Mouse (Mus musculus): ENCODE data around the gene Scd3. TPM values are rescaled to one million over a fixed set of nuclear protein-coding genes. Genes with fewer than 3 reads are reported as not detected.
"Not testable (repeated sequence)": the region's sequence is repeated elsewhere in the genome, so short reads cannot be mapped to it uniquely, and the experiment has no call there.

The Scd3 gene
- total RNA-seq, 2 experiments from 2014 or later = not detected

DNA sequence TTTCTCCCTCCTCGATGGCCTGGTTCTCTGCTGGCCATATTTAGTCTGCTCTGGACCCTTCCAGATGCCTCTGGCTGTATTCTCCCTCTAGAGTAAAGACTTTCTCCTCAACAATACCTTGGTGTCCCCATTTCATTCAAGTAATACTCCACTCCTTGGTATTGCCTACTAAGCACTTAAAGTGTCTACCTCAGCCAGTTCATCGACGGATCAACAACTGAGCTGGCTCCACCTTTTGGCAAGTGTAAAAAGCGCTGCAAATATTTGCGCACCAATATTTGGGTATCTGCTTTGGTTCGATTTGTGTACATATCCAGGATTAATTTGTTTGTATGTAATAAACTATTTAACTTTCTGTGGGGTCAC is 63.4 kb downstream of the Scd3 start:
- intact Hi-C loops (cut with DNase I) = no loop called here
- no peak for DNase-seq

DNA sequence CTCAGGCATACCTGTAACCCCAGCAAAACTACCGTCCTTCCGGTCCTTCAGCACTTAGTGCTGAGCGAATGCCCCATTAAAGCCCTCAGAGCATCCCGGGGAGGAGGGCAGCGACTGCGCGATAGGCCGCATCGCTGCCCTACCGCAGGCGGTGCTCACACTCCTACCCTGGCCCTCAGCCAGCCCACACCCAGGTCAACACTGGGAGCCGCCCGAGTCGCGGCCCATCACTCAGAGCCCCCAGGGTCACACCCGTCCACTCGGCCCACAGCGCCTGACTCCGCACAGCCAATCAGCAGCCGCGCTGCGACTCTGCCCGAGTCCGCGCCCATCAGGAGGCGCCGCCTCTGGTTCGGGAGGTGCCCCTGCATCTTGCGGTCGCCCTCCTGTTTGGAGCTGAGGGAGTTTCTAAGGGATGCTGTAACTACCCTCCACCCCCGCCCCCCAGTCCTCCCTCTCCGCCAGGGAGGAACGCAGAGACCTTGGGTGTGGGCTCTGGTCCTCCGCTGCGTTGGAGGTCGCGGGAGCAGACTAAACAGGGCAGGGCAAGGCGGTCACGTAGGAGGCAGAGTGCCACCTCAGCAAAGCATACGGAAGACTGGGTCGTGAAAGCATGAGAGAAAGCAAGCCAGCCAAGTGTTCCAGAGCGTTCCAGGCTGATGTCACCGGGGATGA is 63.9 kb downstream of the Scd3 start:
- intact Hi-C loops (cut with DNase I) = no loop called here
- DNase-seq = peak; percentile 77 to 86

DNA sequence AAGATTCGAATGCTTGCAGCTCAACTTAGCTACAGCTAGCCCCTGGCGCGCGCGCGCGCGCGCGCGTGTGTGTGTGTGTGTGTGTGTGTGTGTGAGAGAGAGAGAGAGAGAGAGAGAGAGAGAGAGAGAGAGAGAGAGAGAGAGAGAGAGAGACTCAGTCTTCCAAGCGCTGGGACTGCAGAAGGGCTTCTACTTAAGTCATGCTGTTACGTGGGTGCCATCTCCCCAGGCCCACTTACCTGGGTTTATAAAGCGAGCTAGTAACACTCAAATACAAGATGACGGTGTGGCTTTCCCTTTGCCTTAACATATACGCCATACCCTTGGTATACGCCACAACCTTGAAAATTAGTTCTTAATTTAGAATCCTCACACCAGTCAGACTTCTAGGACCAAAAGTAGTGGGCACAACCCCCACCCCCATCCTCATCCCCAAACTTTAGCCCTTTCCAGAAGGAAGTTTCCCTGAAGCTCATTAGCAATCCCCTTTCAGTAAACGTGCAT is 64.5 kb downstream of the Scd3 start:
- intact Hi-C loops (cut with DNase I) = no loop called here
- no peak for DNase-seq

DNA sequence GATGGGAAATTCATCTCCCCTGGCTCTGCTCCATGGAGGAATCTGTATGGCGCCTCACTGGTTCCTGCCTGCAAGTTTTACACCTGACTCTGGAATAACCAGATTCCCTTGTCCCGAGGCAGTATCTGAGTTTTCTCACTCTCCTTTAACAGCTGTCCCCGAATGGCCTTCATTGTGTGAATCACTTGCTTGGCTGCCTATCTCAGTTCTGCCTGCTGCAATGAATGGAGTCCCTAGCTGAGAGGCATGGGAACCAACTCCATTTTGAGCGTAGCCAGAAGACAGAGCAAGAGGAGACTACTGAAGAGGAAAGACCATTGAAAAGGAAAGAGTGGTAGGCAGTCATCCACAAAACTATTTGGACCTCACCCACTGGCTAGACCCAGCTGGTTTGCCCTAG is 70.6 kb downstream of the Scd3 start:
- DNase-seq = no peak
- intact Hi-C loops (cut with DNase I) = no loop called here

DNA sequence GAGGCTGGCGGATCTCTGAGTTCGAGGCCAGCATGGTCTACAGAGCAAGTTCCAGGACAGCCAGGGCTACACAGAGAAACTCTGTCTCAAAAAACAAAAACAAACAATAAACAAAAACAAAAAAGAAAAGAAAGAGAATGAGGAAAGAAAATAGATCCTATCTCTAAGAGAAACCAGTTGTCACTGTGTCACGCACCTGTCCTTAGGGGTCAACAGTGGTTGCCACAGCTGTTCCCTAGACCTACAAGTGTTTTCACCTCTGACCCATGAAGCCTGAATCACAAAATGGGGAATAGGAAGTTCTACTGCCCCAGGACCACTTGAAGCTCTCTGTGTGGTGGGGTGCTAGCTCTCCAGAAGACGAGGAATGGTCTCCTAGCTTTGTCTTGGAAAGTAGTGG is 71.4 kb downstream of the Scd3 start:
- intact Hi-C loops (cut with DNase I) = no loop called here
- no peak for DNase-seq

DNA sequence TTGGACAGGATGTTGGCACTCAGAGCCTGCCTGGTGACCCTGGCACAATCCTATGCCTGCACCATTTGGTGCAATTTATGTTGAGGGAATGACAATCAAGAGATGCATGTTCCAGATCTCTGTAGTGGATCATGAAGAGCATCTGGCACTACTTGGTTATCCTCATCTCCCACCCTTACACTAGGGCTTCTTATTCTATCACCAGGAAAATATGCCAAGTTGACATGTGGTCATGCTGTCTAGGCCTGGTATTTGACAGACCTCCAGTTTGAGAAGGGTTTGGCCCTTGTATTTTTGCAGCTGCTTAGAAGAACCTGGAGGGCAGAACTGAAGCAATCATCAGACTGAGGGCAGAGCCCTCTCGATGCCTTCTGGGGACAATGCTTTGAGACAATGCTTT is 72.3 kb downstream of the Scd3 start:
- no peak for DNase-seq
- intact Hi-C loops (cut with DNase I) = no loop called here

DNA sequence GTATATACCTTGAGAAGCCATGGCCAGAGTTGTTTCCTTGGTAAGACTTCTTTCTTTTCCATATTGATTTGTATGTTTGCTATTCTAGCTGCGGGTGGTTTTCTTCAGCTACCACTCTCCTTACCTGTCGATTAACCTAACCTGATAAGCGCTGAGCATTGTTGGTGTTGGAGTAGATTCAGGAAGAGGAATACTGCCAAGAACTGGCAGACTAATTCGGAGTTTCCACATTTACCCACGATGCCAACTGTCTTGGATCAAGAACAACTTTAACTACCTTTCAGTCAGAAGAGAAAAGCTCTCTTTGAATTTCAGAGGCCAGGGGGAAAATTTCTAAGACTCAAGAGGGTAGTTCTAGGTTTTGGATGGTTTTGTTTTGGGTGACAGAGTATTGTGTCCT is 73.8 kb downstream of the Scd3 start:
- DNase-seq = no peak
- intact Hi-C loops (cut with DNase I) = no loop called here

DNA sequence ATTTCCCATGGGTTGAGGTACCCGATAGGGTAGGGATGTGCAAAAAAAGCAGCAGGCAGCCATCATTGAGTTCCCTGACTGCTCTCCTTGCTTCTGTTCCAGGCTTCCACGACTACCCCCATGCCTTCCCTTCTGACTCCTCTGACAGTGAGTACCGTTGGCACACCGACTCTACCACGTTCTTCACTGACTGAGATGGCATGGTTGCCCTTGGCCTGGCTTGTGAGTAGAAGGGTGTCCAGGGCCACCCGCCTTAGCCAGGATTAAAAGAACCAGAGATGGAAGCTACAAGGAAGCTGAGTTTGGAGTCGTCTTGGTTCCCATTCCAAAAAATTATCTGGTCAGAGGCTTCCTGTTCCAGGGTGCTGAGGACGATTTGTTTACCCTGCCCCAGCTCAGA is 74.9 kb downstream of the Scd3 start:
- intact Hi-C loops (cut with DNase I) = no loop called here
- DNase-seq = no peak

DNA sequence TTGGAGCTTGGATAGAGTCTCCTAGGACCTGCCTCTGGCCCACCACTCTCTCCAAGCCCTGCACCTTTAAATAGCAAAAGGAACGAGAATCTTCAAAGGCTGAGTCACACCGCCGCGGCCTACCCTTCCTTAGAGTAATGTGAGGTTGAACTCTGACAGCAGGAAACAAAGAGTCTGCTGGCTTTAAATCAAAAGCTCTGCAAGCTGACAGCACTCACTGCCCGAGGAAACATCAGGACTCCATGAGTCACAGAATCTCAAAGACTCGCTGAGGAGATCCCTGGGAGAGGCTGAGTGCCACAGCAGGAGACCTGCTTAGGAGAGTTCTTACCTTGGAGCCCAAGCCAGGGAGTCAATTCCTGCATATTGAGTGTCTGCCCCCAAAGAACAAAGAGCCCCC is 77.7 kb downstream of the Scd3 start:
- intact Hi-C loops (cut with DNase I) = no loop called here
- DNase-seq = no peak

DNA sequence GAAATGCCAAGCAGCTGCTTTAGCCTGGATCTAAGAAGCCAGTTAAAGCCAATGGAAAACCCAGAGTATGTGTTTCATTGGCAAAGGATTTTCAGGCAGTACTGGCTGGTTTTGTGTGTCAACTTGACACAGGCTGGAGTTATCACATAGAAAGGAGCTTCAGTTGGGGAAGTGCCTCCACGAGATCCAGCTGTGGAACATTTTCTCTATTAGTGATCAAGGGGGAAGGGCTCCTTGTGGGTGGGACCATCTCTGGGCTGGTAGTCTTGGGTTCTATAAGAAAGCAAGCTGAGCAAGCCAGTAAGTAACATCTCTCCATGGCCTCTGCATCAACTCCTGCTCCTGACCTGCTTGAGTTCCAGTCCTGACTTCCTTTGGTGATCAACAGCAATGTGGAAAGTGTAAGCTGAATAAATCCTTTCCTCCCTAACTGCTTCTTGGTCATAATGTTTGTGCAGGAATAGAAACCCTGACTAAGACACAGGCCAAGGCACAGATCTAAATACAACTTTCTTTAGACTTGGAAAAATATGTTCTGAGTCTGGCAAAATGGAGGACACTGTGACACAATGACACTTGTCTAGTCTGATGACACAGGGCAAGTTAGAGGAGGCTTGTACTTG is 78.9 kb downstream of the Scd3 start:
- DNase-seq; intact Hi-C loops (cut with DNase I): not testable (repeated sequence)

DNA sequence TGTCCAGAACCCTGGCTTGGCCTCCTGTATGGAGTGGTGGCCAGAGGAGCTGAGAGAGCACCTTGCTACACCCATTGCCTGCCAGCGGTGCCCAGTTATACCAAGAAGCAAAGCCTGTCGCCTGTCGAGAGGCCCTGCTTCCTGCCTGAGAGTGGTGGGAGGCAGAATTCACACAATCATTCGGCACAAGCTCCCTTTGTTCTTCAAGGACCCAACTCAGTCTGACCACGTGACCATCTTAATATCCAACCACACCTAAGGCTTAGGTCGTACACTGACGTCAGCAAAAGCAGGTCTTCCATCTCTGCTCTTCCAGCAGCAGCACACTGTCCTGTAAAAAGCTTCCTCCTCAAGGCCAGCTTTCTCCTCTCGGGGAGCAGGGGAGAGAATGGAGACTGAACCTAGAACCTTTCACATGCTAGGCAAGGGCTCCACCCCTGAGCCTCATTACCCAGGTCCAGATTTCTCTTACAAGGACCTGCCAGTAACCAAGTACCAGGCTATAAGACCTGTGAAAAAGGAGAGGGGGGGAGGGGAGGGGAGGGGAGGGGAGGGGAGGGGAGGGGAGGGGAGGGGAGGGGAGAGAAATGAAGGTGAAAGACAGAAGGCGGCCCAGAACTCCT is 79.6 kb downstream of the Scd3 start:
- no peak for DNase-seq
- intact Hi-C loops (cut with DNase I) = no loop called here

DNA sequence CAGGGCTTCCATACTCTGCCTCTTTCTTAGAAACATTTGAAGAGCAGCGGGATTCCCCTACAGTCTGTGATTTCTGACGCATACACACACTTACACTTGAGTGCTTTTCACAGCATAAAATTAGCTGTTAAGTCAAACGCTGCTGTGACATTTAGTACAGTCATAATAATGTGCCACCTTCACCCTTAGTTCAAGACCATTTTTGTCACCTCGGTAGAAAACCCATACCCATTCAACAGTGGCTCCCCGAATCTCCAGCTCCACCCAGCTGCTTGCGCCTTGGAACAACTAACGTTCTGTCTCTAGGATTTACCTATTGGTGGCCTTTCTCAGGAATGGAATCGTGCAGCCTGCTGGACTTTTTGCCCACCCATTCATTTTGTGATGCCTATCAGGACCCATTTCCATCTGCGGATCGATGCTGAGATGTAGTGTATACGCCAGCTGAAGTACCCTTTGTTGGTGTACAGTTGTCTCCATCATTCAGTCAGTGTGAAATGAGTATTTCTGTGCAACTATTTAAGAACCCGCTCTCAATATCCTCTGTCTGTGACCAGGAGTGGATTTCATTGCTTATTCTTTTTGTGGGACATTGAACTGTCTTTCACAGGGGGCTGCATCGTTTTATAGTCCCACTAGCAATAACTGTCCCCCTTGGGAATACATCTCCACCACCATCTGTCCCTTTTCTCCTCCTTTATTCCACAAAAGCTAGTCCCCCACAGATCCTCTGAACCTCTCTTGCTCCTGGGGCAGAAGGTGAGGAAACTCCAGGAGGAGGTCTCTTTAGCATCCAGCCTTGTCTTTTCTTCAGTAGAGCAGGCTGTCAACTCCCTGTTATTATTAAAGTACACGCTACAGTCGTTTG is 80.3 kb downstream of the Scd3 start:
- intact Hi-C loops (cut with DNase I) = no loop called here
- no peak for DNase-seq

DNA sequence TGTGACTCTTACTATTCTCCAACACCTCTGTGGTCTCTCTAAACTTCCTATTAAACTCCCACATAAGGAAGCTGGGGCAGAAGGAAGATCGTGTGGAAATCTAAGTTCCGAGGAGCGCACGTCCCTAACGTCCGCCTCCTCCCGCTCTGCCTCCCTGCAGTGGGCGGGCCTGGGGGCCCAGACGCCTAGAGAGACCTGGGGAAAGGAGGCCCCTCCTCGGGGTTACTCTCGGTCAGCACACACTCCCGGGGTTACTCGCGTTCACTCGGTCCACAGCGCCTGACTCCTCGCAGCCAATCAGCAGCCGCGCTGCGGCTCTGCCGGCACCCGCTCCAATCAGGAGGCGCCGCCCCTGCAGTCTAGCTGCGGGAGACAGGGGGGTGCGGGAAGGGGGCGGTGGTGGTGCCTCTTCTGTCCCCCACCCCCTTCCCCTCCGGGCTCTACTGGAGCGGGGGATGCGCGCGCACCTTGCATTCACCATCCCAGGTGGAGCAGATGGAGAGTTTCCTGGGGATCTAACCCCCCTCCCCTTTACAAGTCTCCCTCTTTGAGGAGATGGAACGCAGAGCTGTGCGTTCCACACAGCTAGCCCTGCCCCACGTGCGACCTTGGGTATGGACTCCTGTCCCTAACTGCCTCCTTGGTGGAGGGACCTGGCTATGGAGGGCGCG is 81.1 kb downstream of the Scd3 start:
- DNase-seq = peak; percentile 73 to 76
- intact Hi-C loops (cut with DNase I) = no loop called here

DNA sequence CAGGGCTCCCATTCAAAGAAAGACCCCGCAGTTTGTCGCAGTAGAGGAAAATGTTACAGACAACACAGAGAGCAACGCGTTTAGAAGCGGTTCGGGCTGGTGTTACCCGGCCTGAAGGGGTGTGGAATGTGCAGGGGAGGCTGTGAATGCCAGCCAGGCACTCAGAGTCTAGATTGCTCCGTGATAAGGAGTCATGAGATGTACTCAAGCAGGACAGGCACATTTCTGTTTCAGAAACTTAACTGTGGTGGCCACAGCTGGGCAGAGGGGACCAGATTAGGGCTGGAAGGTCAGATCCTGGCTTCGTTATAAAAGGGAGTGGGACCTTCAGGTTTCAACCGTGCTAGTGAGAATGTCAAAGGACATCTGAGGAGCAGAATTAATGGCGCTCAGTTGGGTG is 81.7 kb downstream of the Scd3 start:
- intact Hi-C loops (cut with DNase I) = no loop called here
- DNase-seq = no peak

DNA sequence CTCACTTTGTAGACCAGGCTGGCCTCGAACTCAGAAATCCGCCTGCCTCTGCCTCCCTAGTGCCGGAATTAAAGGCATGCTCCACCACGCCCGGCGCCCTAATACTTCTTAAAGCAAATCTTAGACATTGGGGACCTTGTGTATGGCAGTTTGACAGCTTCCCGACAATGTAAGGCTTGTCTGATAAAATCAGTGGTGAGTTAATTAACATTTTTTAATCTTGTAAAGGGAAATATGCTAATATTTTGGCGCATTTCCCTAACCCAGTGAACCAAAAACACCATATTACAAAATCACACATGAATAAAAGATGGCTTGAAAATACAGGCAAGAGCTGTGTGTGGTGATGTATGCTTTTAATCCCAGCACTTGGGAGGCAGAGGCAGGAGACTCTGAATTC is 82.5 kb downstream of the Scd3 start:
- intact Hi-C loops (cut with DNase I) = no loop called here
- no peak for DNase-seq

DNA sequence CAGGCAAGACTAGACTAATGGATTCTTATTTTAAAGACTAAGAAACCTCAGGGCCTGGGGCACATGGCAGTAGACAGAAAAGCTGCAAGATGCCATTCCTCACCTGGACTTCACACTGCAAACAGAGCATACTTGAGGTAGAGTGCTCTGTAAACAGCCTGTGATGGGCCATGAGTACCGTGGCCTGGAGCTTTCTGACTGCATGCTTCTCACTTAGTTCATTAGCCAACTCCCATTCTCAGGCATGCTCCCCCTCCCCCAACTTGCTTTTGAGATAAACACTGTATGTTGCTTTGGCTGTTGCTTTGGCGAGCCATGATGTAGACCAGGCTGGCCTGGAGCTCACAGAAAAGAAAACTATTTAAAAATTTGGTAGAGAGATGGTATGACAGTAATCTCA is 83.0 kb downstream of the Scd3 start:
- intact Hi-C loops (cut with DNase I) = no loop called here
- DNase-seq = no peak

DNA sequence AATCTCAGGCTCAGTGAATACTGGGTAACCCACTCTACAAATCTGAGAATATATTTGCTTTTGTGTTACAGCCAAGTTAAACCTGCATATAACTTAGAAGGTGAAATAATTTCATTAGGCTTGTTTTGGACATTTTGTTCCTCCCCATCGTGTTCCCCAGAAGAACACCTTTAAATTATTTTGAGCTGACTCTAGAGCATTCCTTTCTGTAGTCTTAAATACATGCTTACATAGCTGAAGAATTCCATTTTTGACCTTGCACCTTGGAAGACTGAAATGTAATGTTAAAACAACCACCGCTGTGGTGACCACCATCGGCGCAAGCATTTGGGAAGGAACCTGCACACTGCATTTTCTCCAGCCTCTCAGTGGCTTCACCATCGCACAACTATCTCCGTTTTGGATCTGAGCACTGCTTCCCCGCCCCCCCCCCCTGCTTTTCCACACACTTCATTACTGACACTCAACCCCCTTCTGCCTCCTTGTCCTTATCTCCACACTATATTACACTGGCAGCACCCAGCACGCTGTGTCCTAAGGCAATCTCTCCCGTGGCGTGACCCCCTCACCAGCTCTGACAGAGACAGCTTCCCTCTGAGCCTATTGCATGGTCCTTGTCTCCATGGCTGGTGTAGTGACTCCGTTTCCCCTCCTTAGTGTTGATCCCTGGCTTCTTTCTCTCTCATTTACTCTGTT is 84.5 kb downstream of the Scd3 start:
- intact Hi-C loops (cut with DNase I) = no loop called here

DNA sequence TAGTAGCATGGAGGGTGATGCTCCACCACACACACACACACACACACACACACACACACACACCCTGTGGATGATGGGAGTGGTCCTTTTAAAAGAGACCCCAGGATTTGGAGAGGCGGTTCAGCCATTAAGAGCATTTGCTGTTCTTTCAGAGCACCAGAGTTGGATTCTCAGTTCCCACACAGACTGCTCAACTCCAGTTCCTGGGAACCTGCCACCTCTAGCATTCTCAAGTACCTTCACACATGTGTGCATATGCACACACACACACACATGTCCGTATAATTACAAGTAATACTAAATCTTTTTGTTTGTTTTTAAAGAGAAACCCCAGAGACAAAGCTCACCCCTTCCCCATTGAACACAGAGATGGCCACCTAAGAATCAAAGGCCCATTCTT is 89.0 kb downstream of the Scd3 start:
- intact Hi-C loops (cut with DNase I) = no loop called here
- peak in 1 of 2 experiments; percentile 4 for DNase-seq

More for the DNA sequence above, 84.5 kb downstream of the Scd3 start:
- no peak for DNase-seq

DNA sequence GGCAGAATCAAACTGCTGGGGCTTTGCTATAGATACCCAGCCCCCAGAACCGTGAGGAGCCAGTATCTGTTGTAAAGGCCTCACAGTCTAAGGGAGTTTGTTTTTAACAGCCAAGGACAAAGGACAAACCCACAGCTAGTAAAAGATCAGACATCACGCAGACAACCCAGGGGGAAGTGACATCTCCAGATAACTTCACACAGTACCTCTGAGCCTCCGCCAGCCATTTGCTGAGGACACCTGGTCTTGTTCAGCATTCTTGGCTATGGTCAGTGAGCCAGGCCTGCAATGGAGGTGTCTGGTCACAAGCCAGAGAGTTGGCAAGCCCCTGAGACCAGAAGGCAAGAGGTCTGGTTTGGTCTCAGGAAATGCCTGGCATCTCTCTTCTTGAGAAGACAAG is 89.4 kb downstream of the Scd3 start:
- intact Hi-C loops (cut with DNase I) = no loop called here
- no peak for DNase-seq

All from gastrocnemius, postnatal 36 days (tissue).